Mouse (Mus musculus) kidney, postnatal 0 days (tissue): ENCODE data around the gene Xrra1. TPM values are rescaled to one million over a fixed set of nuclear protein-coding genes. Genes with fewer than 3 reads are reported as not detected.

Experiments used
- ATAC-seq: fragments of 200-750 bp; cut with Nextera tagmentation; replicated peaks from 2 replicates; pipeline ENCODE4 v1.8.0; 2017; ENCODE audit warnings: low read depth, moderate number of reproducible peaks, moderate TSS enrichment, moderate library complexity; ENCODE audit not compliant: low FRiP score
- DNase-seq: peaks from one replicate; pipeline ENCODE4 v3.0.0-alpha.2; 2016; ENCODE audit warnings: low spot score
- H3K27ac ChIP-seq: fragments of 300-500 bp; sonication (generic); 2 replicates; pipeline ENCODE4 v1.5.1; 2014; ENCODE audit warnings: mild to moderate bottlenecking
- H3K27me3 ChIP-seq: fragments of 300-500 bp; sonication (generic); 2 replicates; pipeline ENCODE4 v1.6.1; 2014; ENCODE audit warnings: low read length, mixed read lengths; ENCODE audit not compliant: insufficient read depth
- H3K36me3 ChIP-seq: fragments of 300-500 bp; sonication (generic); 2 replicates; pipeline ENCODE4 v1.6.1; 2014; ENCODE audit warnings: low read length, mixed read lengths; ENCODE audit not compliant: insufficient read depth
- H3K4me1 ChIP-seq: fragments of 300-500 bp; sonication (generic); replicated peaks from 2 replicates; pipeline ENCODE4 v1.6.1; 2014; ENCODE audit warnings: antibody characterized with exemption, low read length, mixed read lengths; ENCODE audit not compliant: insufficient read depth
- H3K4me2 ChIP-seq: fragments of 300-500 bp; sonication (generic); 2 replicates; pipeline ENCODE4 v1.6.1; 2014; ENCODE audit warnings: mild to moderate bottlenecking, low read length, moderate library complexity, mixed read lengths
- H3K4me3 ChIP-seq: fragments of 300-500 bp; sonication (generic); replicated peaks from 2 replicates; pipeline ENCODE4 v1.5.1; 2014; ENCODE audit warnings: low read depth, low read length
- H3K9ac ChIP-seq: fragments of 300-500 bp; sonication (generic); 2 replicates; pipeline ENCODE4 v1.6.1; 2014; ENCODE audit warnings: low read depth, low read length
- H3K9me3 ChIP-seq: fragments of 300-500 bp; sonication (generic); replicated peaks from 2 replicates; pipeline ENCODE4 v1.6.1; 2016; ENCODE audit warnings: low read length, inconsistent platforms, mixed read lengths
- CTCF ChIP-seq: IDR thresholded peaks from 2 replicates; pipeline ENCODE4 v1.5.1; 2016; ENCODE audit warnings: antibody characterized with exemption, low read depth, mild to moderate bottlenecking, moderate library complexity
- WGBS: fragments of 180-500 bp; shearing (Covaris S2); extraction: QIAGEN DNeasy Blood & Tissue Kit; methylation state at CpG from one replicate; pipeline ENCODE4 v1.1.7; 2014; 5-methylcytosine and 5-hydroxymethylcytosine counted together
- polyA plus RNA-seq: library from polyadenylated mRNA; unstranded; fragments of >200 nt; fragmentation: Nextera tagmentation; extraction: Ambion mirVana; gene quantifications from 2 replicates; pipeline ENCODE4 v1.2.1, GENCODE M21; 2015

Gene Xrra1
- polyA plus RNA-seq, 1 experiment from 2014 or later: 0.20 TPM

- H3K4me1 ChIP-seq: no peaks in the 10 kb centered on the region
- no peak overlapping the region for H3K9ac ChIP-seq
- no peak for ATAC-seq
- no peak overlapping the region for H3K27ac ChIP-seq
- H3K4me2 ChIP-seq: no peak overlapping the region
- 78% methylated on average over 5 of the region's 5 CpGs for WGBS
- H3K27me3 ChIP-seq: no peaks in the 10 kb centered on the region
- no peaks in the 10 kb centered on the region for H3K9me3 ChIP-seq
- DNase-seq: no peak
- H3K4me3 ChIP-seq: no peak overlapping the region
- H3K36me3 ChIP-seq: peaks cover 13% of the 10 kb centered on the region
- no peak for TF ChIP-seq CTCF
Observed at GRCm38 (mm10) chr7:99833115-99833845, 25.6 kb upstream of the Xrra1 start.

DNA sequence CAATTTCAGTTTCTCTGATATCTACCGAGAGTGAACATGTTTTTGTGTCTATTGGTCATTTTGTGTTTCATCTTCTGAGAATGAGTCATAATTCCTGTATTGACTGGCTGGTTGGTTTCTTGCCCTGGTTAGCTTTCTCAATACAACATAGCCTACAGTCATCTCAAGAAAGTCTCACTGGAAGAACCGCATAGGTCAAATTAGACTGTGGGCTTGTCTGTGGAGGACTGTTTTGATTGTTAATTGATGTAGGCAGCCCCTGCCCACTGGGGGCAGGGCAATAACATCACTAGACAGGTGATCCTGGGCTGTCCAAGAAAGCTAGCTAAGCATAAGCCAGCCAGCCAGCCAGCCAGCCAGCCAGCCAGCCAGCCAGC lies 25.1 kb upstream of the Xrra1 start:
- no peak overlapping the region for H3K4me2 ChIP-seq
- H3K9ac ChIP-seq: no peak overlapping the region
- no peak overlapping the region for H3K4me3 ChIP-seq
- no peaks in the 10 kb centered on the region for H3K27me3 ChIP-seq
- peaks cover 17% of the 10 kb centered on the region for H3K36me3 ChIP-seq
- no peak for TF ChIP-seq CTCF
- H3K27ac ChIP-seq: no peak overlapping the region
- H3K4me1 ChIP-seq: no peaks in the 10 kb centered on the region
- DNase-seq (no peak), ATAC-seq (no peak)
- no peaks in the 10 kb centered on the region for H3K9me3 ChIP-seq
- WGBS: 86% methylated on average over 2 of the region's 2 CpGs

- no peak overlapping the region for H3K27ac ChIP-seq
- H3K4me3 ChIP-seq: no peak overlapping the region
- peaks cover 21% of the 10 kb centered on the region for H3K36me3 ChIP-seq
- ATAC-seq (no peak), DNase-seq (no peak)
- H3K4me1 ChIP-seq: no peaks in the 10 kb centered on the region
- TF ChIP-seq CTCF: no peak
- no peaks in the 10 kb centered on the region for H3K9me3 ChIP-seq
- H3K9ac ChIP-seq: no peak overlapping the region
- no peak overlapping the region for H3K4me2 ChIP-seq
- WGBS: 86% methylated on average over 5 of the region's 5 CpGs
- H3K27me3 ChIP-seq: no peaks in the 10 kb centered on the region
Observed at GRCm38 (mm10) chr7:99834314-99834853, 24.5 kb upstream of the Xrra1 start.

- Histone ChIP-seq H3K9ac (no peak overlapping the region), H3K27ac (no peak overlapping the region), H3K9me3 (no peaks in the 10 kb centered on the region), H3K27me3 (no peaks in the 10 kb centered on the region), H3K4me3 (no peak overlapping the region), H3K36me3 (peaks cover 36% of the 10 kb centered on the region), H3K4me2 (no peak overlapping the region), H3K4me1 (no peaks in the 10 kb centered on the region)
- 47% methylated on average over 4 of the region's 4 CpGs for WGBS
- ATAC-seq (no peak), DNase-seq (no peak)
- no peak for TF ChIP-seq CTCF
Observed at GRCm38 (mm10) chr7:99836781-99837180, 22.1 kb upstream of the Xrra1 start.

- Histone ChIP-seq H3K36me3 (peaks cover 42% of the 10 kb centered on the region), H3K4me1 (no peaks in the 10 kb centered on the region), H3K27ac (no peak overlapping the region), H3K9ac (no peak overlapping the region), H3K27me3 (no peaks in the 10 kb centered on the region), H3K9me3 (no peaks in the 10 kb centered on the region), H3K4me3 (no peak overlapping the region), H3K4me2 (no peak overlapping the region)
- WGBS: 71% methylated on average over 6 of the region's 6 CpGs
- TF ChIP-seq CTCF: no peak
- DNase-seq: no peak
- no peak for ATAC-seq
Observed at GRCm38 (mm10) chr7:99837358-99838071, 21.4 kb upstream of the Xrra1 start.

GRCm38 (mm10) chr7:99838241-99838640 lies 20.7 kb upstream of the Xrra1 start:
- Histone ChIP-seq H3K9ac (no peak overlapping the region), H3K4me2 (no peak overlapping the region), H3K4me3 (no peak overlapping the region), H3K9me3 (no peaks in the 10 kb centered on the region), H3K4me1 (no peaks in the 10 kb centered on the region), H3K27me3 (no peaks in the 10 kb centered on the region), H3K27ac (no peak overlapping the region), H3K36me3 (peaks cover 48% of the 10 kb centered on the region)
- DNase-seq: no peak
- ATAC-seq: no peak
- TF ChIP-seq CTCF: no peak
- 94% methylated on average over 3 of the region's 3 CpGs for WGBS
